Mouse (Mus musculus) adrenal gland, postnatal 10 days (tissue): ENCODE measurements at regions not wholly inside any gene's neighbourhood (a gene's known extent, or its start where the extent isn't known, plus 50 kb on each side); places are given as distances from the start of the nearest gene placed in this dataset.
A peak's percentile ranks its signal among the peaks of the same experiment; 100 is the strongest.

Experiments used
- DNase-seq: peaks from one replicate; pipeline ENCODE4 v3.0.0; 2021; ENCODE audit warnings: mixed read lengths

GRCm38 (mm10) chr2:51073040-51073594 lies 75.8 kb downstream of the Rnd3 start:
- peak; percentile 21 for DNase-seq

GRCm38 (mm10) chr2:51072346-51072885 lies 76.5 kb downstream of the Rnd3 start:
- no peak for DNase-seq

GRCm38 (mm10) chr2:51070902-51071301 lies 78.0 kb downstream of the Rnd3 start:
- DNase-seq = no peak

GRCm38 (mm10) chr2:51066423-51066831 lies 82.5 kb downstream of the Rnd3 start:
- DNase-seq = no peak

- no peak for DNase-seq
These were observed 83.1 kb downstream of the Rnd3 start for GRCm38 (mm10) chr2:51065821-51066220.

GRCm38 (mm10) chr2:51064821-51065220 lies 84.1 kb downstream of the Rnd3 start:
- DNase-seq = no peak

- DNase-seq = no peak
These were observed 86.9 kb downstream of the Rnd3 start for GRCm38 (mm10) chr2:51062049-51062448.

- no peak for DNase-seq
These were observed 90.8 kb downstream of the Rnd3 start for GRCm38 (mm10) chr2:51058158-51058557.

GRCm38 (mm10) chr2:51056141-51056731 lies 92.7 kb downstream of the Rnd3 start:
- DNase-seq = peak; percentile 9

GRCm38 (mm10) chr2:51055339-51055738 lies 93.6 kb downstream of the Rnd3 start:
- DNase-seq = no peak

- no peak for DNase-seq
These were observed 99.1 kb downstream of the Rnd3 start for GRCm38 (mm10) chr2:51049834-51050170.

- DNase-seq = no peak
These were observed 99.6 kb downstream of the Rnd3 start for GRCm38 (mm10) chr2:51049101-51049833.

- DNase-seq = no peak
These were observed 101.4 kb downstream of the Rnd3 start for GRCm38 (mm10) chr2:51047520-51047919.

- DNase-seq = no peak
These were observed 103.3 kb downstream of the Rnd3 start for GRCm38 (mm10) chr2:51045626-51046025.

GRCm38 (mm10) chr2:51041101-51041500 lies 107.8 kb downstream of the Rnd3 start:
- DNase-seq = no peak

GRCm38 (mm10) chr2:51038685-51039084 lies 110.2 kb downstream of the Rnd3 start:
- DNase-seq = no peak

- DNase-seq = no peak
These were observed 111.9 kb downstream of the Rnd3 start for GRCm38 (mm10) chr2:51036995-51037394.

GRCm38 (mm10) chr2:51036190-51036755 lies 112.6 kb downstream of the Rnd3 start:
- no peak for DNase-seq

- no peak for DNase-seq
These were observed 115.0 kb downstream of the Rnd3 start for GRCm38 (mm10) chr2:51033881-51034280.

GRCm38 (mm10) chr2:51022479-51022878 lies 126.4 kb downstream of the Rnd3 start:
- no peak for DNase-seq

- no peak for DNase-seq
These were observed 132.8 kb downstream of the Rnd3 start for GRCm38 (mm10) chr2:51016129-51016402.

- DNase-seq = no peak
These were observed 133.4 kb downstream of the Rnd3 start for GRCm38 (mm10) chr2:51015360-51016128.

GRCm38 (mm10) chr2:51014232-51014631 lies 134.7 kb downstream of the Rnd3 start:
- no peak for DNase-seq
